Mouse (Mus musculus) left cerebral cortex, postnatal 4 days (tissue): ENCODE measurements around the gene Zcrb1. TPM values are rescaled to one million over a fixed set of nuclear protein-coding genes. Genes with fewer than 3 reads are reported as not detected.
A peak's percentile ranks its signal among the peaks of the same experiment; 100 is the strongest.
"Not testable (repeated sequence)": the region's sequence is repeated elsewhere in the genome, so short reads cannot be mapped to it uniquely, and the experiment has no call there.

Experiments
- DNase-seq: peaks from one replicate; pipeline ENCODE4 v3.0.0-alpha.2; 2022
- intact Hi-C: fragments of 180-260 bp; cut with DNase I; formaldehyde crosslinking; loops from one replicate; pipeline ENCODE4 v1.15.1; 2025
- total RNA-seq, 2 experiments: library from RNA; stranded (reverse); gene quantifications; 2 replicates each; pipeline ENCODE4 v1.2.3; 2021

Gene Zcrb1
- total RNA-seq, 2 experiments from 2014 or later = 81.9 to 85.9 TPM

GRCm38 (mm10) chr15:93372525-93373119, 25.5 kb downstream of the Zcrb1 start:
- intact Hi-C loops = not testable (repeated sequence)

DNA sequence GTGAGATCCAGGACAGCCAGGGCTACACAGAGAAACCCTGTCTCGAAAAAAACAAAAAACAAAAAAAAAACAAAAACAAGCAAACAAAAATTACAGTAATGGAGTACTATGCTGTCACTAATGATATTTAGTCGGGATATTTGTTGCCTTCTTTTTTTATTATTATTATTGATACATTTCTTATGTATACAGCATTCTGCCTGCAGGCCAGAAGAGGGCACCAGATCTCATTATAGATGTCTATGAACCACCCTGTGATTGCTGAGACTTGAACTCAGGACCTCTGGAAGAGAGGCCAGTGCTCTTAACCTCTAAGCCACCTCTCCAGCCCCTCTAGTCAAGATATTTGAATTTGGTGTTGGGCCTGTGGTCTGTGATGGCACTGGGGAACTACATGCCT, 26.3 kb downstream of the Zcrb1 start:
- intact Hi-C loops = no loop called here
- DNase-seq = no peak

More at GRCm38 (mm10) chr15:93372525-93373119, 25.5 kb downstream of the Zcrb1 start:
- DNase-seq = not testable (repeated sequence)

DNA sequence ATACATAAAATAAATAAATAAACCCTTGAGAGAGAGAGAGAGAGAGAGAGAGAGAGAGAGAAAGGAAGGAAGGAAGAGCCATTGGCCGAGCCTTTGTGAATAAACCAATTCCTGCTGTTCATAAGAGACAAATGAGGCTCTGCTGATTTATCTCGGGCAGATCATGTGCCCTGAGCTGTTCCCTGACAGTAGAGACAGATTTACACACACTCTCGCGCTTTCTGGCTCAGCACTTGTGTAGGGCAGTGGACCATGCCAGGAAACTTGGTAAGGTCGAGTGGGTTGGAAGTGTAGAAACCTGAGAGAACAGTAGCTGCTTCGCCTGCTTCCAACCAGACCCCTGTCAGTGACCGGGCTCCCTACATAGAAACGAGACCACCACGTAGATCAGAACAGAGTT, 29.6 kb downstream of the Zcrb1 start:
- intact Hi-C loops = no loop called here
- no peak for DNase-seq

DNA sequence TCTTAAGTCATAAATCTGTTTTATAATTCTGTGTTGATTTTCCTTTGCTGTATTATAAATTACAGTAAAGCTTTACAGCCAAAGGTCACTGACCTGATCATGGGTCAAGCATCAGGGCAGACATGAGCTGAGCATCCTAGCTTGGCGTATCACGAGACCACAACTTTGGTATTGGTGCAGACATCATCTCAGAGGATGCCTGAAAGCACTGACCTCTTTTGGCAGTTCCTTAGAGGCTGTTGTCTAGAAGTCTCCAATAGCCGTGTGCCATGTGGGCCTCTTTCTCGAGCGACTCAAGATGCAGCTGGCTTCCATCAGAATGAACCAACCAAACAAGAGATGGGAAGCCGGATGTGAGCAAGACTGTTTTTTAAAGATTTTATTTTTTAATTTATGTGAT, 32.6 kb downstream of the Zcrb1 start:
- intact Hi-C loops = no loop called here
- DNase-seq = no peak

DNA sequence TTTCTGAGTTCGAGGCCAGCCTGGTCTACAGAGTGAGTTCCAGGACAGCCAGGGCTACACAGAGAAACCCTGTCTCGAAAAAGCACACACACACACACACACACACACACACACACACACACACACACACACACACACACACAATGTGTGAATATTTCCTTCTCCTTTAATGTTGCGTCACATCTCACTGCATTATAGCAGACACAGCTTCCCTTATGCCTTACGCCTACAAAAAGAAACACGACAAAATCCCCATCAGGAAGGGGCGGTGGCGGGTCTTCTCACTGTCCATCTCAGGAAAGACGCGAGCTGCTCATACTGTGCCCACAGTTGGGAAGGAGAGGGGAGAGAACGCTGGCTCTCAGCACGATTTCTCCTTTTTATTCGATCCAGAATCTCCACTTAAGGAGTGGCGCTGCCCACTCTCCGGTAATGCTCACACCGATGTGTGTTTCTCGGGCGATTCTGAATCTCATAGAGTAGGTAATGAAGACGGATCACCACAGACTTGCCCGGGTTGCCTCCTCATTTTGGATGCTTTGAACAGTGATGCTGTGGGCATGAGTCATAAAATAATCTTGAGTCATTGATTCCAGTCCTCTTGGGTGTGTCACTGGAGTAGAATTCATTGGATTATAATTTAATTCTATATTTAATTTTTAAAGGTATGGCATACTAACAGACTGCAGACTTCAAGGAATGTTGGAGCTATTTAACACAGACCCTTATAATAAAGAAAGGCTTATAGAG, 39.6 kb downstream of the Zcrb1 start:
- DNase-seq = no peak
- intact Hi-C loops = no loop called here

DNA sequence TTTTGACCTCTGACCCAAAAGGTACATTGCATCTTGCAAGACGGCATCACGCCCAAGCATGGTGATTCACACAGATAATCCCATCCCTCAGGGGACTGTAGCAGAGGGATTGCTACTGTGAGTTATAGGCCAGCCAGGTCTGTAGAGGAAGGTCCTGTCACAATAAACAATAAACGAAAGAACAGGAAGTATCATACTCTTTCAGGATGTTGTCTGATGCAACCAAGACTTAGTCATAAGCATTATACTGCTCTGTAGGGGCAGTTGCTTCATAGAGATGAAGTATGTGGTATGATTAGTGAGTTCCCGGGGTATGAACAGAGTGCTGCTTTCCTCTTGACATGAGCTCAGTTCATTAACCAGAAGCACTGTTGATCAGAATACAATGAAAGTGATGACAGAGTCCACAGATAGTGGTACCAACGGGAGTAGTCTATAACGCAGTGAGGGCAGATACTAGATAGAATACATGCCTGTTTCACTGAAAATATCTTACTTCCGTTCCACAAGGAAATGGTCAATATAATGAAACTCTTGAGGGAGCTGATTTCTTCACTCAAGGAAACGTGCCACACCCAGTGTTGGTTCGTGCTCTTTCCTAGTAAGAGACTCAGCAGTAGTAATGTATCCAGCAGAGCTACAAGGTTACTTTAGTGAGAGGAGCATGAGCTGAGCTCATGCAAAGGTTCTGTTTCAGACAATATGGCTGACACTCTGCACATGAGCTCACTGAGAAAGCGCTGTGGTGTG, 57.3 kb downstream of the Zcrb1 start:
- DNase-seq = no peak
- intact Hi-C loops = no loop called here

DNA sequence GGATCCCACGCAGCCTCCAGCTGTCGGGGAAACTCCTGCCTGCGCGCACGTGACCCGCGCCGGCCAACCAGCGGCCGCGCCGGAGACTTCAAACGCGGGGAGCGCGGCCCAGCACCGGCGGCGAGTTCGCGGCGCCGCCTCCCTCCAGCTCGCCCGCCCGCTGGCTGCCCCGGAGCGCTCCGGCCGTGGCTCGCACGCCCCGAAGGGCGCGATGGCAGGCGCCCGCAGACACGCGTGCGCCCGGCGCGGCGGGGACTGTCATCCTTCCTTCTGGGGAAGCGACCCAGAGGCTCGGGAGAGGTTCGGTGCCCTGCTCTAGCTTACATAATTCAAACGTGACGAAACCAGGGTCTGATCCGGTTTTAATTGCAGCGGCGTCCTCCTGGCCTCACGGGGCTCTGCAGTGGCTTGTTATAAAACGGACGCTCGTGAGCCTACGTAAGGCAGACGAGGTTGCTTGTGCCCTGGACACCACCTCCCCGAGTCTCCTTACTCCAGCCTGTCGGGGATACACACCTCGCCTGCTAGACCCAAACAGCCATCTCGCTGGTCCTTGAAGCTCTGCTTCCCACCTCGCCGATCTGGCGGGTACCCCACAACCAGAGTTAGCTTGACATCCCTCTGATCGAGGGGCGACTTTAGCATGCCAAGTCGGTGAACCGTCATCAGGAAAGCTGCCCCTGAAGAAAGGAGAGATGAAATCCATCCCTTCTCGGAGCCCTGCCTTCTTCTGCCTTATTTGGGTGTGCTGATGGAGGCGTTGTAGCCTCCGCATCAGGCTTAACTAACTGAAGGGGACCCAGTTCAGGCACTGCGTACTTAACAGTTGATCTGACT, 61.0 kb downstream of the Zcrb1 start, which contains the start of gene Yaf2:
Yaf2 (minus strand) TSS at position 11 of the 837 bp plus-strand sequence.
- DNase-seq = peak; percentile 85
- intact Hi-C loops = no loop called here

DNA sequence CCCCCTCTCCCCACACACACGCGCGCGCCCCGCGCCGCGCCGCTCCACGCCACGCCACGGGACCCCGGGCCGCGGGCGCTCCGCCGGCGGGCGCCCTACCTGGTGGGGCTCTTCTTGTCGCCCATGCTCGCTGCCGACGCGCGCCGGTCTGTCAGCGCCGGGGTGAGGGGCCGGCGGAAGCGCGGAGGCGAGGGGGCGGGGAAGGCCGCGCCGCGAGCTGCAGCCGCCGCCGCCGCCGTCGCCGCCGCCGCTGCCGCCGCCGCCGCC, 61.5 kb downstream of the Zcrb1 start:
- DNase-seq = no peak

More for the DNA sequence above, 61.5 kb downstream of the Zcrb1 start:
- intact Hi-C loops = no loop called here

Other genes with a start within 250 kb of the Zcrb1 start
- gene Gxylt1, start 123.2 kb downstream of the Zcrb1 start, total RNA-seq = 10 to 100 TPM; 12.9 to 14.7 TPM
- gene Yaf2, start 61.4 kb downstream of the Zcrb1 start, total RNA-seq = 10 to 100 TPM; 72.7 to 77.1 TPM
- 10 to 100 TPM; 39.1 to 43.5 TPM for gene Pphln1, start within 50 bp of the Zcrb1 start, total RNA-seq
- 10 to 100 TPM; 43.6 to 49.4 TPM for gene Prickle1, start 197.6 kb upstream of the Zcrb1 start, total RNA-seq